Mouse (Mus musculus): ENCODE data around the gene Ptprr.

DNA sequence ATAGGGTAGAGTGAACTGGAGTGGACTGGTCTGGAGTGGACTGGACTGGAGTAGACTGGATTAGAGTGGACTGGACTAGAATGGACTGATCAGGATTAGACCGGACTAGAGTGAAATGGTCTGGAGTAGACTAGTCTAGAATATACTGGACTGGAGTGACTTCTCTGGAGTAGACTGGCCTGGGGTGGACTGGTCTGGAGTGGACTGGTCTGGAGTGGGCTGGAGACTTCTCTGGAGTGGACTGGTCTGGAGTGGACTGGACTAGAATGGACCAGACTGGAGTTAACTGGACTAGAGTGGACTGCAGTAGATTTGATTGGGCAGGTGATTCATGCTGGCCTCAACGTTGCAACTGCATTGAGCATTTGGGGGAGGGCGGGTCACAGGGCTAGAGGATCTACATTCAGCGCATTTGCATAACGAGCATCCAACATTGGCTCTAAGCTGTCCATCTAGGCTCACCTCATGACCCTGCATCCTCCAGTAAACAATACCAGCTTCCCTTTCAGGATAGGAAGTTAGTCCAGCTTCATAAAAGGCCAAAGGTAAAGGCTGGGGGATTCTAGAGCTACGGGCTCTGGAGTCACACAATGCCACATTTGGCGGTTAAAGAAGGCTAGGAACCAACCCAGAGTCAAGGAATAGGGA is 268.8 kb downstream of the Ptprr start:
- TF ChIP-seq CTCF (IDR thresholded peaks at IDR 0.05), result no peak
- peak; percentile 37; the same call in 1 of the 2 replicates for TF ChIP-seq POLR2A (IDR thresholded peaks at IDR 0.05; ENCODE audit: insufficient read depth, low read depth, low read length)
- 0 out of 2 replicates have a peak, but pooled peaks have one; percentile 45 for TF ChIP-seq EP300 (IDR thresholded peaks at IDR 0.05; ENCODE audit: insufficient read depth, low read depth, low read length)

Measured in heart, adult 2 months (tissue).